In genomic region chr2:74247521-74247920, GRCm38 (mm10) we compare ENCODE assay signal across 14 mouse cellular contexts.
DNase-seq lines count a peak whose midpoint lies in the region; ATAC-seq and TF ChIP-seq lines count a peak whose summit lies in the region.
"Had no signal": no experiment of that assay in that cellular context is flagged by ENCODE, and none has a peak within 500 bp of the region (broad histone marks: within the 10 kb centered on the region; RNA-seq: fewer than 3 reads in every experiment).

No protein-coding gene starts in this region.

- intact Hi-C loops in gastrocnemius, adult 2 months (cut with DNase I): no loop called here

- H3K9ac ChIP-seq in ES-E14 (ENCODE audit: insufficient read depth, low read depth, low read length, poor library complexity, severe bottlenecking): no peak overlapping the region
- no peak overlapping the region for H3K9ac ChIP-seq in lung, embryonic 14.5 days
- H3K9ac ChIP-seq: intestine, embryonic 15.5 days; midbrain, embryonic 15.5 days; stomach, embryonic 15.5 days had no signal

- no peaks in the 10 kb centered on the region for H3K9me3 ChIP-seq in ES-E14 (ENCODE audit: control insufficient read depth, insufficient read depth, low read depth, low read length)
- H3K9me3 ChIP-seq in lung, embryonic 14.5 days (ENCODE audit: low read depth, low read length): no peaks in the 10 kb centered on the region
- H3K9me3 ChIP-seq in limb, embryonic 10.5 days (replicated peaks): no peaks in the 10 kb centered on the region
- H3K9me3 ChIP-seq: intestine, embryonic 15.5 days; midbrain, embryonic 15.5 days; stomach, embryonic 15.5 days had no signal

- no peak for ATAC-seq in lung, embryonic 14.5 days (ENCODE audit: insufficient read depth)
- ATAC-seq: intestine, embryonic 15.5 days; midbrain, embryonic 15.5 days had no signal

- peak; percentile 41 for TF ChIP-seq CTCF in gastrocnemius, adult 2 months (IDR thresholded peaks at IDR 0.05)
- peak; percentile 37 for TF ChIP-seq CTCF in lung, embryonic 14.5 days (IDR thresholded peaks at IDR 0.05; ENCODE audit: low read depth)

- H3K4me3 ChIP-seq in gastrocnemius, adult 2 months: no peak overlapping the region
- no peak overlapping the region for H3K4me3 ChIP-seq in ES-E14 (ENCODE audit: insufficient read depth in 1 of 2, low read depth in 1 of 2, low read length in 2 of 2, poor library complexity in 1 of 2, severe bottlenecking in 1 of 2)
- no peak overlapping the region for H3K4me3 ChIP-seq in lung, embryonic 14.5 days (ENCODE audit: low read depth, low read length)
- no peak overlapping the region for H3K4me3 ChIP-seq in limb, embryonic 10.5 days
- H3K4me3 ChIP-seq: intestine, embryonic 15.5 days; midbrain, embryonic 15.5 days; stomach, embryonic 15.5 days had no signal

- WGBS in lung, embryonic 14.5 days: 88% methylated on average over 3 of the region's 3 CpGs
- 95% methylated on average over 3 of the region's 3 CpGs for WGBS in limb, embryonic 10.5 days

- no peak for DNase-seq in gastrocnemius, adult 2 months
- DNase-seq in gastrocnemius, adult 18-20 months (ENCODE audit: low spot score): no peak
- DNase-seq in layer of hippocampus, postnatal 10 days (ENCODE audit: low spot score in 2 of 2): peak; percentile 7 to 28
- DNase-seq in layer of hippocampus, postnatal 36 days: no peak
- DNase-seq in ES-E14 (ENCODE audit: low read depth, low spot score): peak; percentile 9
- no peak for DNase-seq in lung, embryonic 14.5 days
- no peak for DNase-seq in limb, embryonic 10.5 days (ENCODE audit: low spot score)
- DNase-seq in right cerebral cortex, postnatal 25 days: no peak
- DNase-seq: cerebellum, adult 11-12 months; heart, postnatal 14 days; right cerebral cortex, postnatal 14 days had no signal

- no peak overlapping the region for H3K27ac ChIP-seq in gastrocnemius, adult 2 months
- H3K27ac ChIP-seq in ES-E14 (ENCODE audit: insufficient read depth, low read depth, low read length, poor library complexity, severe bottlenecking): no peak overlapping the region
- no peak overlapping the region for H3K27ac ChIP-seq in lung, embryonic 14.5 days (ENCODE audit: low read depth)
- no peak overlapping the region for H3K27ac ChIP-seq in limb, embryonic 10.5 days
- H3K27ac ChIP-seq: intestine, embryonic 15.5 days; midbrain, embryonic 15.5 days; stomach, embryonic 15.5 days had no signal

- H3K4me1 ChIP-seq in ES-E14 (ENCODE audit: control insufficient read depth in 2 of 2, insufficient read depth in 2 of 2, low read length in 2 of 2, poor library complexity in 1 of 2): no peaks in the 10 kb centered on the region
- H3K4me1 ChIP-seq in lung, embryonic 14.5 days (ENCODE audit: insufficient read depth): peaks cover 7% of the 10 kb centered on the region; the same call in 1 of the 2 replicates
- H3K4me1 ChIP-seq in limb, embryonic 10.5 days: peaks cover 21% of the 10 kb centered on the region
- H3K4me1 ChIP-seq: intestine, embryonic 15.5 days; stomach, embryonic 15.5 days had no signal

- no peak overlapping the region for H3K4me2 ChIP-seq in lung, embryonic 14.5 days
- H3K4me2 ChIP-seq: intestine, embryonic 15.5 days; midbrain, embryonic 15.5 days; stomach, embryonic 15.5 days had no signal

- no peaks in the 10 kb centered on the region for H3K27me3 ChIP-seq in lung, embryonic 14.5 days (ENCODE audit: insufficient read depth, low read length)
- H3K27me3 ChIP-seq in limb, embryonic 10.5 days (ENCODE audit: low read depth, poor library complexity, severe bottlenecking): peaks cover 4% of the 10 kb centered on the region; the same call in 1 of the 2 replicates
- H3K27me3 ChIP-seq: intestine, embryonic 15.5 days; midbrain, embryonic 15.5 days; stomach, embryonic 15.5 days had no signal

- H3K36me3 ChIP-seq in ES-E14 (ENCODE audit: control insufficient read depth, insufficient read depth, low read length, poor library complexity, severe bottlenecking): no peaks in the 10 kb centered on the region
- H3K36me3 ChIP-seq in lung, embryonic 14.5 days (ENCODE audit: insufficient read depth): no peaks in the 10 kb centered on the region
- H3K36me3 ChIP-seq in limb, embryonic 10.5 days: no peaks in the 10 kb centered on the region
- H3K36me3 ChIP-seq: intestine, embryonic 15.5 days; midbrain, embryonic 15.5 days; stomach, embryonic 15.5 days had no signal

- in situ Hi-C loops in ES-E14 (cut with MboI; ENCODE audit: low sequenced_read_pairs in 2 of 2, unreplicated experiment in 2 of 2): no loop called here

TF ChIP-seq in ES-E14, 5 proteins besides CTCF, POLR2A, EP300 and RAD21:
- TF ChIP-seq MAFK (IDR thresholded peaks at IDR 0.05; ENCODE audit: insufficient read depth, low read depth, low read length): no peak
- TF ChIP-seq CHD2 (IDR thresholded peaks at IDR 0.05; ENCODE audit: low read depth, low read length): no peak
- TF ChIP-seq HCFC1 (IDR thresholded peaks at IDR 0.05; ENCODE audit: borderline replicate concordance, insufficient read depth, low read length): no peak
- no peak for TF ChIP-seq ZNF384 (IDR thresholded peaks at IDR 0.05; ENCODE audit: low read depth, low read length)
- no peak for TF ChIP-seq ZC3H11A (IDR thresholded peaks at IDR 0.05; ENCODE audit: borderline replicate concordance, low read depth, low read length)

Comparison
In these comparisons a context has a peak if more than half of its experiments do, and no peak if none do; other contexts are left out.
1. DNase-seq: peak in layer of hippocampus, postnatal 10 days (2 of 2) and ES-E14 (single experiment); none in gastrocnemius, adult 2 months (single experiment), gastrocnemius, adult 18-20 months (single experiment), layer of hippocampus, postnatal 36 days (0 of 2), lung, embryonic 14.5 days (single experiment), limb, embryonic 10.5 days (single experiment) and right cerebral cortex, postnatal 25 days (single experiment).